Mouse (Mus musculus): ENCODE data around the gene Prr19.

GRCm38 (mm10) chr7:25285511-25286238 is 15.5 kb upstream of the Prr19 start:
- TF ChIP-seq CTCF (IDR thresholded peaks at IDR 0.05; ENCODE audit: low read depth) (no peak), EP300 (IDR thresholded peaks at IDR 0.05; ENCODE audit: low read depth) (no peak)
